Mouse (Mus musculus): Measurements from ENCODE around the gene Igfbp6. TPM values are rescaled to one million over a fixed set of nuclear protein-coding genes. Genes with fewer than 3 reads are reported as not detected.

The Igfbp6 gene
- polyA plus RNA-seq, 1 experiment from 2014 or later = 33.0 TPM

- Histone ChIP-seq H3K4me1 (ENCODE audit: insufficient read depth, low read length) (peaks cover 30% of the 10 kb centered on the region), H3K4me2 (replicated peaks; ENCODE audit: low read depth, low read length) (no peak overlapping the region), H3K4me3 (ENCODE audit: low read length) (no peak overlapping the region), H3K36me3 (ENCODE audit: insufficient read depth, low read length) (no peaks in the 10 kb centered on the region), H3K9me3 (ENCODE audit: low read length) (no peaks in the 10 kb centered on the region), H3K27me3 (ENCODE audit: insufficient read depth, low read length) (no peaks in the 10 kb centered on the region), H3K9ac (replicated peaks; ENCODE audit: low read length) (no peak overlapping the region), H3K27ac (ENCODE audit: low read length) (no peak overlapping the region; the same call in 1 of the 2 replicates)
- ATAC-seq (ENCODE audit: low FRiP score, low TSS enrichment) = 0 out of 2 replicates have a peak, but pooled peaks have one; percentile 54
- 25% methylated on average over 2 of the region's 2 CpGs for WGBS
Observed at GRCm38 (mm10) chr15:102169064-102169463, 24.9 kb downstream of the Igfbp6 start.

GRCm38 (mm10) chr15:102173581-102173980 is 29.4 kb downstream of the Igfbp6 start:
- Histone ChIP-seq H3K36me3 (ENCODE audit: insufficient read depth, low read length) (peaks cover 5% of the 10 kb centered on the region), H3K27me3 (ENCODE audit: insufficient read depth, low read length) (no peaks in the 10 kb centered on the region), H3K4me1 (ENCODE audit: insufficient read depth, low read length) (peaks cover 8% of the 10 kb centered on the region), H3K4me2 (replicated peaks; ENCODE audit: low read depth, low read length) (no peak overlapping the region), H3K4me3 (ENCODE audit: low read length) (no peak overlapping the region), H3K27ac (ENCODE audit: low read length) (no peak overlapping the region), H3K9ac (replicated peaks; ENCODE audit: low read length) (no peak overlapping the region), H3K9me3 (ENCODE audit: low read length) (no peaks in the 10 kb centered on the region)
- WGBS = 66% methylated on average over 3 of the region's 3 CpGs
- no peak for ATAC-seq (ENCODE audit: low FRiP score, low TSS enrichment)

- Histone ChIP-seq H3K9ac (replicated peaks; ENCODE audit: low read length) (no peak overlapping the region), H3K4me2 (replicated peaks; ENCODE audit: low read depth, low read length) (no peak overlapping the region), H3K27me3 (ENCODE audit: insufficient read depth, low read length) (no peaks in the 10 kb centered on the region), H3K4me1 (ENCODE audit: insufficient read depth, low read length) (no peaks in the 10 kb centered on the region), H3K27ac (ENCODE audit: low read length) (no peak overlapping the region), H3K4me3 (ENCODE audit: low read length) (no peak overlapping the region), H3K9me3 (ENCODE audit: low read length) (no peaks in the 10 kb centered on the region), H3K36me3 (ENCODE audit: insufficient read depth, low read length) (peaks cover 5% of the 10 kb centered on the region)
- no peak for ATAC-seq (ENCODE audit: low FRiP score, low TSS enrichment)
- WGBS = 80% methylated on average over 16 of the region's 16 CpGs
Observed at GRCm38 (mm10) chr15:102175736-102176319, 31.7 kb downstream of the Igfbp6 start.

GRCm38 (mm10) chr15:102176571-102177316 is 32.6 kb downstream of the Igfbp6 start:
- Histone ChIP-seq H3K36me3 (ENCODE audit: insufficient read depth, low read length) (peaks cover 5% of the 10 kb centered on the region), H3K9me3 (ENCODE audit: low read length) (no peaks in the 10 kb centered on the region), H3K27me3 (ENCODE audit: insufficient read depth, low read length) (no peaks in the 10 kb centered on the region), H3K4me1 (ENCODE audit: insufficient read depth, low read length) (no peaks in the 10 kb centered on the region), H3K4me2 (replicated peaks; ENCODE audit: low read depth, low read length) (no peak overlapping the region), H3K9ac (replicated peaks; ENCODE audit: low read length) (no peak overlapping the region), H3K27ac (ENCODE audit: low read length) (no peak overlapping the region), H3K4me3 (ENCODE audit: low read length) (no peak overlapping the region)
- WGBS = 81% methylated on average over 7 of the region's 7 CpGs
- ATAC-seq (ENCODE audit: low FRiP score, low TSS enrichment) = no peak

GRCm38 (mm10) chr15:102177417-102177816 is 33.3 kb downstream of the Igfbp6 start:
- H3K4me3 ChIP-seq (ENCODE audit: low read length) = no peak overlapping the region
- no peak overlapping the region for H3K4me2 ChIP-seq (replicated peaks; ENCODE audit: low read depth, low read length)
- 84% methylated on average over 8 of the region's 8 CpGs for WGBS
- H3K9ac ChIP-seq (replicated peaks; ENCODE audit: low read length) = no peak overlapping the region
- H3K4me1 ChIP-seq (ENCODE audit: insufficient read depth, low read length) = no peaks in the 10 kb centered on the region
- H3K36me3 ChIP-seq (ENCODE audit: insufficient read depth, low read length) = peaks cover 5% of the 10 kb centered on the region
- no peaks in the 10 kb centered on the region for H3K9me3 ChIP-seq (ENCODE audit: low read length)
- no peaks in the 10 kb centered on the region for H3K27me3 ChIP-seq (ENCODE audit: insufficient read depth, low read length)
- no peak for ATAC-seq (ENCODE audit: low FRiP score, low TSS enrichment)
- no peak overlapping the region for H3K27ac ChIP-seq (ENCODE audit: low read length)

- H3K9ac ChIP-seq (replicated peaks; ENCODE audit: low read length) = no peak overlapping the region
- ATAC-seq (ENCODE audit: low FRiP score, low TSS enrichment) = 0 out of 2 replicates have a peak, but pooled peaks have one; percentile 40
- 13% methylated on average over 6 of the region's 6 CpGs for WGBS
- H3K4me1 ChIP-seq (ENCODE audit: insufficient read depth, low read length) = 0 out of 2 replicates have a peak, but pooled peaks cover 3% of the 10 kb centered on the region
- no peak overlapping the region for H3K4me3 ChIP-seq (ENCODE audit: low read length)
- no peak overlapping the region for H3K27ac ChIP-seq (ENCODE audit: low read length)
- no peaks in the 10 kb centered on the region for H3K27me3 ChIP-seq (ENCODE audit: insufficient read depth, low read length)
- no peak overlapping the region for H3K4me2 ChIP-seq (replicated peaks; ENCODE audit: low read depth, low read length)
- peaks cover 5% of the 10 kb centered on the region for H3K36me3 ChIP-seq (ENCODE audit: insufficient read depth, low read length)
- H3K9me3 ChIP-seq (ENCODE audit: low read length) = no peaks in the 10 kb centered on the region
Observed at GRCm38 (mm10) chr15:102178279-102178678, 34.1 kb downstream of the Igfbp6 start.

GRCm38 (mm10) chr15:102179106-102179505 is 34.9 kb downstream of the Igfbp6 start:
- no peak for ATAC-seq (ENCODE audit: low FRiP score, low TSS enrichment)

GRCm38 (mm10) chr15:102179924-102180323 is 35.8 kb downstream of the Igfbp6 start:
- H3K4me1 ChIP-seq (ENCODE audit: insufficient read depth, low read length) = 0 out of 2 replicates have a peak, but pooled peaks cover 3% of the 10 kb centered on the region
- 86% methylated on average over 14 of the region's 14 CpGs for WGBS
- peaks cover 14% of the 10 kb centered on the region for H3K36me3 ChIP-seq (ENCODE audit: insufficient read depth, low read length)
- no peaks in the 10 kb centered on the region for H3K9me3 ChIP-seq (ENCODE audit: low read length)
- H3K4me3 ChIP-seq (ENCODE audit: low read length) = no peak overlapping the region
- ATAC-seq (ENCODE audit: low FRiP score, low TSS enrichment) = no peak
- H3K27ac ChIP-seq (ENCODE audit: low read length) = peak overlapping the region; percentile 11; the same call in 1 of the 2 replicates
- no peak overlapping the region for H3K9ac ChIP-seq (replicated peaks; ENCODE audit: low read length)
- H3K4me2 ChIP-seq (replicated peaks; ENCODE audit: low read depth, low read length) = no peak overlapping the region
- no peaks in the 10 kb centered on the region for H3K27me3 ChIP-seq (ENCODE audit: insufficient read depth, low read length)

More at GRCm38 (mm10) chr15:102179106-102179505, 34.9 kb downstream of the Igfbp6 start:
- Histone ChIP-seq H3K27ac (ENCODE audit: low read length) (no peak overlapping the region), H3K9me3 (ENCODE audit: low read length) (no peaks in the 10 kb centered on the region), H3K36me3 (ENCODE audit: insufficient read depth, low read length) (peaks cover 7% of the 10 kb centered on the region), H3K4me2 (replicated peaks; ENCODE audit: low read depth, low read length) (no peak overlapping the region), H3K9ac (replicated peaks; ENCODE audit: low read length) (no peak overlapping the region), H3K4me1 (ENCODE audit: insufficient read depth, low read length) (0 out of 2 replicates have a peak, but pooled peaks cover 3% of the 10 kb centered on the region), H3K4me3 (ENCODE audit: low read length) (no peak overlapping the region), H3K27me3 (ENCODE audit: insufficient read depth, low read length) (no peaks in the 10 kb centered on the region)
- WGBS = 82% methylated on average over 9 of the region's 9 CpGs

GRCm38 (mm10) chr15:102183076-102183475 is 38.9 kb downstream of the Igfbp6 start:
- H3K9ac ChIP-seq (replicated peaks; ENCODE audit: low read length) = no peak overlapping the region
- peak; percentile 84 for ATAC-seq (ENCODE audit: low FRiP score, low TSS enrichment)

GRCm38 (mm10) chr15:102186239-102186638 is 42.1 kb downstream of the Igfbp6 start:
- Histone ChIP-seq H3K4me2 (replicated peaks; ENCODE audit: low read depth, low read length) (no peak overlapping the region), H3K4me3 (ENCODE audit: low read length) (no peak overlapping the region), H3K4me1 (ENCODE audit: insufficient read depth, low read length) (peaks cover 11% of the 10 kb centered on the region), H3K9me3 (ENCODE audit: low read length) (no peaks in the 10 kb centered on the region), H3K27me3 (ENCODE audit: insufficient read depth, low read length) (no peaks in the 10 kb centered on the region), H3K27ac (ENCODE audit: low read length) (no peak overlapping the region), H3K9ac (replicated peaks; ENCODE audit: low read length) (no peak overlapping the region), H3K36me3 (ENCODE audit: insufficient read depth, low read length) (peaks cover 13% of the 10 kb centered on the region)
- ATAC-seq (ENCODE audit: low FRiP score, low TSS enrichment) = no peak
- WGBS = 68% methylated on average over 11 of the region's 11 CpGs

More at GRCm38 (mm10) chr15:102183076-102183475, 38.9 kb downstream of the Igfbp6 start:
- Histone ChIP-seq H3K4me3 (ENCODE audit: low read length) (no peak overlapping the region), H3K4me1 (ENCODE audit: insufficient read depth, low read length) (0 out of 2 replicates have a peak, but pooled peaks cover 3% of the 10 kb centered on the region), H3K27me3 (ENCODE audit: insufficient read depth, low read length) (no peaks in the 10 kb centered on the region), H3K36me3 (ENCODE audit: insufficient read depth, low read length) (peaks cover 13% of the 10 kb centered on the region), H3K4me2 (replicated peaks; ENCODE audit: low read depth, low read length) (no peak overlapping the region), H3K27ac (ENCODE audit: low read length) (peak overlapping the region; percentile 68), H3K9me3 (ENCODE audit: low read length) (no peaks in the 10 kb centered on the region)
- 46% methylated on average over 3 of the region's 3 CpGs for WGBS

Data from kidney, embryonic 16.5 days (tissue).